Mouse (Mus musculus) frontal cortex, postnatal 36 days (tissue): Measurements from ENCODE around the gene Duox2.

ENCODE experiments used
- DNase-seq, 2 experiments: peaks; one replicate each; pipeline ENCODE4 v3.0.0; 2022; ENCODE audit warnings: low spot score in 2 of 2

Gene Duox2

DNA sequence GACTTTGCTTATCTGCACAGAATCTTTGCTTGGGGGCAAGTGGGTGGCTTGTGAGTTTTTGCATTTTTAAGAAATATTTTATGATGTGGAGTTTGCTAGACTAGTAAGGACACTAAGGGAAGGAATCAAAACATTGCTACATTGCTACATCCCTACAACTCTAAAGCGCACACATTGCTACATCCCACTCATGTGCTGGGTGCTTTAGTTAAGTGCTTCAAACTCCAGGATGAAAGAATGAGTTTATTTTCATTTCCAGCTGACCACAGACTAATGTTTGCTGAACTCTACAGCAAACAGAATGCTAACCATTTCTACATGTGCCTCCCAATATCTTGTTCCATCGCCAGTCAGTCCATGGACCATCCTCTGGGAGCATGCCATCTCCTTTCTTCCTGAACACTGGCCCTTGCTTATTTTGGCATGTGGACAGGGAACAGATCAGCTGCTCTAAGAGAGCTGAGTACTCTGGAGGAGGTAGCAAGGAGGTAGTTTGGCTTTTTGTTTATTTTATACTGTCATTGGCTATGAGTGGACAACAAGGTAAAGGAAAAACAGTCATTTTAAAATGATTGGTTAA is 60.3 kb downstream of the Duox2 start:
- no peak for DNase-seq

DNA sequence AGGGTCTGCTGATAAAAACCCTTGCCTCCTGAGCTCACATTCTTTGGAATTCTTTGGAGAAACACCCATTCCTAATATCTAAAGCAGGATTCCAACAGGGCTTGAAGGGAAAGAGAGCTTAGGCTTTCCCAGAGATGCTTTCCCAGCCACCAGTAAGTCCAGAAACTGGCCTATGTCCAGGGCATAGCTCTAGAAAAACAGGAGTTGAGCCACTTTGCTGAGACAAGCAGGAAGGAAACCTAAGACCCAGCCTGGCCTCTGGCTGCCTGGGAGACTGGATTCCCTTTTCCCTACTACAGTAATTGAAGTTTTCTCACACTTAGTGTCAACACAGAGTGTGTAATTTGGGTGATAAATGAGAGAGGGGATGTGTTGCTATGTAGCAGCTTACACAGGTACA is 61.9 kb downstream of the Duox2 start:
- DNase-seq, result no peak

GRCm38 (mm10) chr2:122235425-122235824 is 62.8 kb downstream of the Duox2 start:
- DNase-seq, result no peak

DNA sequence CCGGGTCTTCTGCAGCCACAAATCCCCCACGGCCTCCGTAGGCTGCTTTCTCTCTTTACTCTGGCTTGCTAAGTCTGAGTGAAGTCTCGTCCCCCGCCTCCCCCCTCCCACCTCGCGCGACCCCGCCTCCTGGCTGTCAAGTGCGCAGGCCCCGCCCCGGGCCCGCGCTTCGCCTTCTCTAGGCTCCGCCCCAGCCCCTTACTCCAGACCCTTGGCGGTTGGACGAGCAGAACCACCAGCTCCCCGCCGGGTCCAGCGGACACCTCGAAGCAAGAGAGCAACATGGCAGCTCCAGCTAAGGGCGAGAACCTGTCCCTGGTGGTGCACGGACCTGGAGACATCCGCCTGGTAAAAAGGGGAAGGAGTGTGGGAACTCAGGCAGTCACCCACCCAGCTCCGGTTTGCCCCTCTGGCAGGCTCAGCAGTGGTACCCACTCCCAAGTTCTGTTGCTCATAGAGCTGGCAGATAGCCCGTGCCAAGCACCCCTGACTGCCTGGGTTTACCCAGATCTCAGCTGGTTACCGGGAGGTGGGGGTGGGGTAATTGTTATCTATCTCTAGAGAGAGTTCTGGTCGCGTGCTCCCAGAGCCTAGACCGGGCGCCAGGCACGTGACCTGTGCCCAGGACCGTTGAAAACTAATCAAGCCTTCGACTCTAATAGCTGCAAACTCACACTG is 63.5 kb downstream of the Duox2 start, which contains the start of gene Sord:
Gene Sord, plus strand, starts transcription at position 139 of the 678 bp plus-strand sequence.
- peak; percentile 59 to 65 for DNase-seq

DNA sequence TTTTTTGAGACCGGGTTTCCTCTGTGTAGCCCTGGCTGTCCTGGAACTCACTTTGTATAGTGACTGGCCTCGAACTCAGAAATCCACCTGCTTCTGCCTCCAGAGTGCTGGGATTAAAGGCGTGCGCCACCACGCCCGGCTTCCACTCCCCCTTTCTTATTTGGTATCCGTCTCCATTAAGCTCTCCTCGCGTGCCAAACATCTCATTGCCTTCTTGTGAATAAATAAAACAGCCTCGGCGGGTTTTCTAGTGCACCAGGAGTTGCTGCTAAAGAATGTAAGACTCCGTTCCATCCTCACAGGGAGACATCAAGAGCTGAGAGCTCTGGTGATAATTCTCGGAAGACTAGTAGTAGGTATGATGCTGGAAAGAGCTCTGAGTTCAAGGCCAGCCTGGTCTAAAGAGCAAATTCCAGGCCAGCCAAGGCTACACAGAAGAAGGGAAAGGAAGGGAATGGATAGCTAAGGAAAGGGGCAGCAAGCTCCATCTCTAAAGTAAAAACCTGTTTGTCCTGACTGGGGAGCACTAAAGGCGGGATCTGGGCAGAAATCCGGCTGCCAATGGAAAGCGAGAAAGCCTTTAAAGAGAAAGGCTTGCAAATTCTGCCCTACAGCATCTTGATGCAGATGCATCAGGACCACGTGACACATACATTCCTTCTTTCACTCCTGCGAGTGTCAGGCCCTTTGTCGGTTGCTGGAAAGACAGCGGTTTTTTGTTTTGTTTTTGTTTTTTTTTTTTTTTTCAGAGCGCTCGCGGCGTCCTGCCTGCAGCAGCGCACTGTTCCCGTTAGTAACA is 64.3 kb downstream of the Duox2 start:
- peak; percentile 29 to 47 for DNase-seq

GRCm38 (mm10) chr2:122233341-122233740 is 64.9 kb downstream of the Duox2 start:
- no peak for DNase-seq

- no peak for DNase-seq
These were observed 66.6 kb downstream of the Duox2 start for GRCm38 (mm10) chr2:122231616-122232015.

DNA sequence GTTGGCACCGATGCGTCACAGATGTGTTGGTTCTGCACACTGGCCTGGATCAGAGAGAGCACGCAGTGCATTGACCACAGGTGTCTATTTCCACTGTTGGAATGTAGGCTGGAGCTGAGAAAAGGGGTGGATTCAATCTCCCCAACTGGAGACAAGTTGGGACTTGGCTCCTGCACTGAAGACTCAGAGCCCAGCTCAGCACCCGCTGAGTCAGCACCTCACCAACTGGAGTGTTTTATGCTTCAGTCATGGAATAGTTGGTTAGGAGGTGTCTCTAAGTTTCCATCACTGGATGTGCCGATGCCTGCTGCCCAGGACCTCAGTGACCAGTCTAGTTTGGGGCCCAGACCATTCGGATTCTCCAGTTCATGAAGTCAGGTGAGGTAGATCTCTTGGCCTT is 67.9 kb downstream of the Duox2 start:
- no peak for DNase-seq
